Mouse (Mus musculus): Measurements from ENCODE around the gene Gramd1b.

DNA sequence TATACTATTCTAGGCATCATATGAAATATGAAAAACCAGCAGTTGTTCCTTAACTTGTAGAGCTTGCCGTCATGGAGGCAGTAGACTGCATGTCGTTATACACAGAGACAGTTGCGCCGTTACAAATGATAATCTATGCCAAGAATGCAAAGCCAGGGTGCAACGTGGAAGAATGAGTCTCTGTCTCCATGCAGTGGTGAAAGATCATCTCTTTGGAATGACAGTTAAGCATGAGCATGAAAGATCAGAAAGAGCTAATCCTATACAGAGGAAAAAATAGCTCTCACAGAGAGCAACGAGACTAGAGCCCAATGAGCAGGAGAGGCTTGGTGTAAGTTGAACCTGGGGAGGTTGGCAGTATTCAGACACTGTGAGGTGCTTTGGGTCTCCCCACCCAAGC lies 284.5 kb downstream of the Gramd1b start:
- TF ChIP-seq CTCF (IDR thresholded peaks at IDR 0.05) (no peak), EP300 (IDR thresholded peaks at IDR 0.05) (no peak)
